Mouse (Mus musculus): Measurements from ENCODE around the gene Nat8f3.
"Not testable (repeated sequence)": the region's sequence is repeated elsewhere in the genome, so short reads cannot be mapped to it uniquely, and the experiment has no call there.

DNA sequence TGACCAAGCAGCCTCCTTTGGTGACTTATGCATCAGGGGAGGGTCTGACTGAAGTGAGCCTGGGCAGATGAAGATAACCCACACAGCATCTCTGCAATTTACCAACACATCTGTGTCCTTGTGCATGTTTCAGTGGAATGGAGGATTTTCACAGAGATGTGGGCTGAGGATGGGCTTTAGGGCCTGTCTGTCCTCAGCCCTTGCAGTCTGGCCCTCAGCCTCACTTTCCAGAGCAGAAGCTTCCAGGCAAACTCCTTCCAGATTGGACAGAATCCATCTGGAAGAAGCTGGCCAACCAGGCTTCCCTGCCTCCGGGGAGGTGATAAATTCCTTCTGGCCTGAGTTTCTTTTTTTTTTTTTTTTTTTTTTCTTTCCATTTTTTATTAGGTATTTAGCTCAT is 55.9 kb downstream of the Nat8f3 start:
- TF ChIP-seq CTCF (IDR thresholded peaks at IDR 0.05; ENCODE audit: borderline replicate concordance, insufficient read depth, low read length); POLR2A (IDR thresholded peaks at IDR 0.05; ENCODE audit: low read depth, low read length): not testable (repeated sequence)

Measured in embryonic fibroblast, embryonic 13.5 days (primary cell).